Mouse (Mus musculus): ENCODE results near the gene Ppp4r2. TPM values are rescaled to one million over a fixed set of nuclear protein-coding genes. Genes with fewer than 3 reads are reported as not detected.

Gene Ppp4r2
- 129 TPM for polyA plus RNA-seq (2014; fragmentation: Illumina TruSeq; extraction: RNeasy Lipid Tissue Mini Kit (QIAGEN cat#74804); ENCODE audit: low read depth, low replicate concordance)

DNA sequence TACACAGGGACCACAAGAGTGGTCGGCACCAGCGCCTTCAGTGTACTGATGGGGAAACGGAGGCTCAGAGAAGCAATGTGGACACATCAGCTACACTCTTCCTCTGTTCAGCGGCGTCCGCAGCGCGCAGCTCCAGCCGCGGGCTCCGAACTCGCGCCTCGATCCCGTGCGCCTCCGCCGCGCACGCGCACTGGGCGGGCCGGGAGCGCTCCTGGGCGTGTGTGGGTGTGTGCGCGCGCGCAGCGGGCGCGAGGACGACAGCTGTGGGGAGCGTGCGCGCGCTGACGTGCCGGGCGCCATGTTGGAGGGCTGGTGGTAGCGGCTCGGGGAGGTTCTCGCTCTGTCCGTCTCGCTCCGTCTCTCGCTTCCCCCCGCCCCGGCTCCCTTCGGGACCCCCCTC, at the start of gene Ppp4r2:
Ppp4r2 (plus strand) TSS at position 268 of the 400 bp plus-strand sequence.

Other genes with a start within 250 kb of the Ppp4r2 start
- gene Shq1, start 162.5 kb upstream of the Ppp4r2 start, polyA plus RNA-seq (2014; fragmentation: Illumina TruSeq; extraction: RNeasy Lipid Tissue Mini Kit (QIAGEN cat#74804); ENCODE audit: low read depth, low replicate concordance): 1.9 TPM
- gene Gxylt2, start 128.9 kb upstream of the Ppp4r2 start, polyA plus RNA-seq (2014; fragmentation: Illumina TruSeq; extraction: RNeasy Lipid Tissue Mini Kit (QIAGEN cat#74804); ENCODE audit: low read depth, low replicate concordance): 1.3 TPM

Data from kidney, adult 10 weeks (tissue).